In genomic region chr15:84675317-84675716, GRCm38 (mm10) we compare ENCODE assay signal across 19 mouse cellular contexts. TPM values are rescaled to one million over a fixed set of nuclear protein-coding genes. Genes with fewer than 3 reads are reported as not detected.
DNase-seq lines count a peak whose midpoint lies in the region; ATAC-seq and TF ChIP-seq lines count a peak whose summit lies in the region.
"Had no signal": no experiment of that assay in that cellular context is flagged by ENCODE, and none has a peak within 500 bp of the region (broad histone marks: within the 10 kb centered on the region; RNA-seq: fewer than 3 reads in every experiment).

No protein-coding gene starts in this region.

- peaks cover 19% of the 10 kb centered on the region for H3K27me3 ChIP-seq in hindbrain, embryonic 10.5 days (ENCODE audit: insufficient read depth, poor library complexity, severe bottlenecking)
- peaks cover 14% of the 10 kb centered on the region for H3K27me3 ChIP-seq in hindbrain, embryonic 13.5 days
- peaks cover 7% of the 10 kb centered on the region for H3K27me3 ChIP-seq in CH12.LX (replicated peaks)
- no peaks in the 10 kb centered on the region for H3K27me3 ChIP-seq in kidney, postnatal 0 days (ENCODE audit: insufficient read depth, low read length)
- H3K27me3 ChIP-seq in small intestine, adult 2 months (ENCODE audit: control insufficient read depth, insufficient read depth, low read length): no peaks in the 10 kb centered on the region
- H3K27me3 ChIP-seq: heart, embryonic 12.5 days had no signal

- TF ChIP-seq POLR2A in CH12.LX (IDR thresholded peaks at IDR 0.05; ENCODE audit: low read depth, low read length): no peak
- TF ChIP-seq POLR2A in small intestine, adult 2 months (IDR thresholded peaks at IDR 0.05; ENCODE audit: low read depth, low read length): peak; percentile 50; the same call in 1 of the 2 replicates

- ATAC-seq in hindbrain, embryonic 13.5 days (ENCODE audit: low FRiP score): no peak
- no peak for ATAC-seq in kidney, postnatal 0 days (replicated peaks; ENCODE audit: low FRiP score, low read depth)

- DNase-seq in hindbrain, embryonic 10.5 days (ENCODE audit: low spot score): no peak
- DNase-seq in CH12.LX (ENCODE audit: extremely low read depth): no peak
- DNase-seq in kidney, postnatal 0 days (ENCODE audit: low spot score): no peak
- DNase-seq in heart, postnatal 10 days: no peak
- no peak for DNase-seq in adrenal gland, postnatal 14 days
- no peak for DNase-seq in frontal cortex, postnatal 10 days (ENCODE audit: low spot score in 2 of 2)
- DNase-seq: cerebellum, postnatal 10 days; embryo, embryonic 11 days; gastrocnemius, postnatal 36 days; heart, postnatal 4 days; lung, postnatal 10 days; thymus, adult 18-20 months had no signal

- H3K36me3 ChIP-seq in hindbrain, embryonic 10.5 days: no peaks in the 10 kb centered on the region
- no peaks in the 10 kb centered on the region for H3K36me3 ChIP-seq in hindbrain, embryonic 13.5 days
- H3K36me3 ChIP-seq in CH12.LX (replicated peaks in 1 of 2; ENCODE audit: control insufficient read depth in 1 of 2, insufficient read depth in 1 of 2, low read length in 1 of 2): no peaks in the 10 kb centered on the region
- H3K36me3 ChIP-seq in kidney, postnatal 0 days (ENCODE audit: insufficient read depth, low read length): no peaks in the 10 kb centered on the region
- H3K36me3 ChIP-seq in small intestine, adult 2 months (ENCODE audit: control insufficient read depth, insufficient read depth, low read length): no peaks in the 10 kb centered on the region
- H3K36me3 ChIP-seq: forebrain, embryonic 12.5 days; heart, embryonic 12.5 days; limb, embryonic 12.5 days; neural tube, embryonic 12.5 days had no signal

- H3K27ac ChIP-seq in hindbrain, embryonic 10.5 days: 0 out of 2 replicates have a peak overlapping the region, but pooled peaks have one; percentile 35
- H3K27ac ChIP-seq in hindbrain, embryonic 13.5 days: no peak overlapping the region
- no peak overlapping the region for H3K27ac ChIP-seq in CH12.LX (ENCODE audit: insufficient read depth, low read depth)
- H3K27ac ChIP-seq in kidney, postnatal 0 days: peak overlapping the region; percentile 50
- H3K27ac ChIP-seq in small intestine, adult 2 months (ENCODE audit: insufficient read depth, low read depth, low read length): peak overlapping the region; percentile 100
- H3K27ac ChIP-seq: forebrain, embryonic 12.5 days; limb, embryonic 12.5 days; neural tube, embryonic 12.5 days had no signal

- in situ Hi-C loops in CH12.LX (cut with MboI; ENCODE audit: low pct_ligation_motif_present, low pct_unique_long_range_greater_than_20kb, low sequenced_read_pairs): loop anchor here (10.0 kb wide), 1 partner anchor 249 kb away; the partner anchor contains the start of genes Gm29666 and Nup50

- no peaks in the 10 kb centered on the region for H3K79me2 ChIP-seq in CH12.LX (replicated peaks; ENCODE audit: control insufficient read depth, extremely low read depth, insufficient read depth, poor library complexity, severe bottlenecking)

- H3K4me3 ChIP-seq in hindbrain, embryonic 10.5 days: no peak overlapping the region
- H3K4me3 ChIP-seq in hindbrain, embryonic 13.5 days: no peak overlapping the region
- no peak overlapping the region for H3K4me3 ChIP-seq in CH12.LX (replicated peaks in 1 of 3; ENCODE audit: low read depth in 2 of 3, low read length in 2 of 3, poor library complexity in 1 of 3)
- H3K4me3 ChIP-seq in kidney, postnatal 0 days (replicated peaks; ENCODE audit: low read depth, low read length): no peak overlapping the region
- peak overlapping the region; percentile 51; the same call in 1 of the 2 replicates for H3K4me3 ChIP-seq in small intestine, adult 2 months (ENCODE audit: low read depth, low read length)
- H3K4me3 ChIP-seq: forebrain, embryonic 12.5 days; heart, embryonic 12.5 days; limb, embryonic 12.5 days; megakaryocyte, embryonic 14.5 days; neural tube, embryonic 12.5 days had no signal

- TF ChIP-seq EP300 in CH12.LX (IDR thresholded peaks at IDR 0.05; ENCODE audit: low read length): no peak

- WGBS in hindbrain, embryonic 10.5 days: 81% methylated on average over 8 of the region's 8 CpGs
- 83% methylated on average over 8 of the region's 8 CpGs for WGBS in hindbrain, embryonic 13.5 days
- WGBS in kidney, postnatal 0 days: 59% methylated on average over 8 of the region's 8 CpGs
- 23% methylated on average over 8 of the region's 8 CpGs for WGBS in small intestine, adult 2 months

- no peak for TF ChIP-seq RAD21 in CH12.LX (IDR thresholded peaks at IDR 0.05; ENCODE audit: low read depth, low read length)

- dilution Hi-C loops in CH12.LX (cut with MboI; ENCODE audit: extremely low pct_ligation_motif_present, extremely low pct_unique_long_range_greater_than_20kb, low sequenced_read_pairs): no loop called here

- no peak overlapping the region for H3K9ac ChIP-seq in hindbrain, embryonic 13.5 days
- H3K9ac ChIP-seq in CH12.LX (ENCODE audit: insufficient read depth, low read depth): 0 out of 2 replicates have a peak overlapping the region, but pooled peaks have one; percentile 7
- no peak overlapping the region for H3K9ac ChIP-seq in kidney, postnatal 0 days (ENCODE audit: low read depth, low read length)
- H3K9ac ChIP-seq: forebrain, embryonic 12.5 days; limb, embryonic 12.5 days; neural tube, embryonic 12.5 days had no signal

- H3K9me3 ChIP-seq in hindbrain, embryonic 10.5 days: no peaks in the 10 kb centered on the region
- H3K9me3 ChIP-seq in hindbrain, embryonic 13.5 days: no peaks in the 10 kb centered on the region
- peaks cover 2% of the 10 kb centered on the region for H3K9me3 ChIP-seq in CH12.LX (replicated peaks; ENCODE audit: low read length)
- no peaks in the 10 kb centered on the region for H3K9me3 ChIP-seq in kidney, postnatal 0 days (replicated peaks; ENCODE audit: low read length)
- H3K9me3 ChIP-seq: forebrain, embryonic 12.5 days; heart, embryonic 12.5 days; limb, embryonic 12.5 days; neural tube, embryonic 12.5 days had no signal

- peaks cover 56% of the 10 kb centered on the region for H3K4me1 ChIP-seq in hindbrain, embryonic 10.5 days (replicated peaks)
- peaks cover under 1% of the 10 kb centered on the region for H3K4me1 ChIP-seq in hindbrain, embryonic 13.5 days (replicated peaks)
- H3K4me1 ChIP-seq in CH12.LX (ENCODE audit: control insufficient read depth in 1 of 2, insufficient read depth in 2 of 2): peaks cover 11 to 16% of the 10 kb centered on the region in 2 experiments
- H3K4me1 ChIP-seq in kidney, postnatal 0 days (replicated peaks; ENCODE audit: insufficient read depth, low read length): peaks cover 8% of the 10 kb centered on the region
- peaks cover 40% of the 10 kb centered on the region for H3K4me1 ChIP-seq in small intestine, adult 2 months (ENCODE audit: control insufficient read depth, insufficient read depth, insufficient read length, low read length)
- H3K4me1 ChIP-seq: forebrain, embryonic 12.5 days had no signal

- TF ChIP-seq CTCF in CH12.LX (conservative IDR thresholded peaks at IDR 0.05 in 1 of 2, IDR thresholded peaks at IDR 0.05 in 1 of 2; ENCODE audit: low read depth in 2 of 2, low read length in 2 of 2): no peak
- no peak for TF ChIP-seq CTCF in kidney, postnatal 0 days (IDR thresholded peaks at IDR 0.05; ENCODE audit: low read depth)
- no peak for TF ChIP-seq CTCF in small intestine, adult 2 months (IDR thresholded peaks at IDR 0.05; ENCODE audit: extremely low read depth, insufficient read length, insufficient replicate concordance, low read depth, low read length)

- no peak overlapping the region for H3K4me2 ChIP-seq in hindbrain, embryonic 13.5 days
- H3K4me2 ChIP-seq in CH12.LX (ENCODE audit: insufficient read depth, low read depth, poor library complexity, severe bottlenecking): no peak overlapping the region
- H3K4me2 ChIP-seq in kidney, postnatal 0 days (ENCODE audit: low read length): no peak overlapping the region
- H3K4me2 ChIP-seq: forebrain, embryonic 12.5 days; heart, embryonic 12.5 days; limb, embryonic 12.5 days; neural tube, embryonic 12.5 days had no signal

- intact Hi-C loops in heart, postnatal 10 days (cut with DNase I): no loop called here

TF ChIP-seq in CH12.LX, 34 proteins besides CTCF, POLR2A, EP300 and RAD21:
- TF ChIP-seq NELFE (IDR thresholded peaks at IDR 0.05; ENCODE audit: low read depth, low read length) (no peak), ELF1 (IDR thresholded peaks at IDR 0.05; ENCODE audit: low read depth, low read length) (0 out of 2 replicates have a peak, but pooled peaks have one; percentile 50)

RNA-seq across cellular contexts. Expression of gene Prr5, which starts 5.9 kb away (rescaled TPM):
- polyA plus RNA-seq in hindbrain, embryonic 10.5 days (2016; fragmentation: Nextera tagmentation; extraction: Ambion mirVana): 17.9 and 20.4 TPM in 2 replicates
- 18.3 and 19.6 TPM in 2 replicates for polyA plus RNA-seq in hindbrain, embryonic 13.5 days (2015; fragmentation: Nextera tagmentation; extraction: Ambion mirVana)
- total RNA-seq in CH12.LX (2012; rRNA removed): 19.7 and 28.5 TPM in 2 replicates
- total RNA-seq in CH12.LX (2014; rRNA removed): 10.4 and 11.6 TPM in 2 replicates
- 58.2 and 68.2 TPM in 2 replicates for polyA plus RNA-seq in CH12.LX (2012; ENCODE audit: insufficient read length, low read depth)
- 35.0 and 35.6 TPM in 2 replicates for polyA plus RNA-seq in kidney, postnatal 0 days (2015; fragmentation: Nextera tagmentation; extraction: Ambion mirVana)
- polyA plus RNA-seq in small intestine, adult 2 months (2012; rRNA removed): 43.2 and 82.9 TPM in 2 replicates
- 10 to 100 TPM in 1 of 2 experiments, 1 to 10 TPM in 1; 7.0 to 11.9 TPM for total RNA-seq in heart, postnatal 10 days (2021)
- 7.1 and 8.7 TPM in 2 replicates for total RNA-seq in adrenal gland, postnatal 14 days (2021)

RNA-seq across cellular contexts. Expression of gene Arhgap8, which starts 44.5 kb away (rescaled TPM):
- polyA plus RNA-seq in hindbrain, embryonic 10.5 days (2016; fragmentation: Nextera tagmentation; extraction: Ambion mirVana): 3.5 and 3.8 TPM in 2 replicates
- polyA plus RNA-seq in hindbrain, embryonic 13.5 days (2015; fragmentation: Nextera tagmentation; extraction: Ambion mirVana): 1.0 TPM in 2 replicates
- total RNA-seq in CH12.LX (2012; rRNA removed): 0.08 TPM in 1 of 2 replicates, not detected in the other
- not detected in 2 replicates for total RNA-seq in CH12.LX (2014; rRNA removed)
- polyA plus RNA-seq in CH12.LX (2012; ENCODE audit: insufficient read length, low read depth): not detected in 2 replicates
- 13.9 and 14.7 TPM in 2 replicates for polyA plus RNA-seq in kidney, postnatal 0 days (2015; fragmentation: Nextera tagmentation; extraction: Ambion mirVana)
- 4.2 and 6.3 TPM in 2 replicates for polyA plus RNA-seq in small intestine, adult 2 months (2012; rRNA removed)
- total RNA-seq in heart, postnatal 10 days (2021): 1 to 10 TPM; 1.6 to 2.0 TPM
- 0.83 and 1.2 TPM in 2 replicates for total RNA-seq in adrenal gland, postnatal 14 days (2021)

Comparison
In these comparisons a context has a peak if more than half of its experiments do, and no peak if none do; other contexts are left out.
1. H3K27ac ChIP-seq: peak in hindbrain, embryonic 10.5 days (single experiment), kidney, postnatal 0 days (single experiment) and small intestine, adult 2 months (single experiment); none in hindbrain, embryonic 13.5 days (single experiment) and CH12.LX (single experiment).